Mouse (Mus musculus): Measurements from ENCODE around the gene C2cd6. TPM values are rescaled to one million over a fixed set of nuclear protein-coding genes. Genes with fewer than 3 reads are reported as not detected.
A peak's percentile ranks its signal among the peaks of the same experiment; 100 is the strongest.

Gene C2cd6
- polyA plus RNA-seq, 1 experiment: not detected

DNA sequence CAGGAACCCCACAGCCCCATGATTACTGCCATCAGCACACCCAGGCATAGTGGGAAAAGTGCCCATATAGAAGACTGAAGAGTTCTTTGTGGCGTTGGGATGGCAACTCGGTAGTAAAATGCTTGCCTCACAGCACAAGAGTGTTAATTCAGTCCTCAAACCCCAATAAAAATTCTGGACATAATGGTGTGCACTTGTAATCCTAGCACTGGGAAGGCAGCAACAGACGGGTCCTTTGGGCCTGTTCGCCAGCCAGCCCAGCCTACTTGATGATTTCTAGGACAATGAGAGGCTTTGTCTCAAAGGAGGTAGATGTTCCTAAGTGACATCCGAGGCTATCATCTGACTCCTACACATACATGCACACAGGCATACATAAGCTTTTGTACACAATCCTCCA is 57.0 kb downstream of the C2cd6 start:
- TF ChIP-seq CTCF (IDR thresholded peaks at IDR 0.05; ENCODE audit: extremely low read depth, insufficient read depth, insufficient read length, insufficient replicate concordance) (no peak), POLR2A (IDR thresholded peaks at IDR 0.05; ENCODE audit: low read depth, low read length) (no peak)
- no peaks in the 10 kb centered on the region for H3K27me3 ChIP-seq (ENCODE audit: control insufficient read depth, insufficient read depth, low read length)
- no peak overlapping the region for H3K4me3 ChIP-seq (ENCODE audit: extremely low read depth, insufficient read depth, insufficient read length)
- DNase-seq (ENCODE audit: low read depth in 1 of 2, low spot score in 2 of 2): no peak
- 91% methylated on average over 5 of the region's 5 CpGs for WGBS
- H3K27ac ChIP-seq (ENCODE audit: insufficient read depth, low read length): no peak overlapping the region
- no peaks in the 10 kb centered on the region for H3K36me3 ChIP-seq (ENCODE audit: control insufficient read depth, insufficient read depth, low read length)
- no peaks in the 10 kb centered on the region for H3K4me1 ChIP-seq (ENCODE audit: control insufficient read depth, insufficient read depth, insufficient read length)

GRCm38 (mm10) chr1:59021556-59021955 is 73.1 kb downstream of the C2cd6 start:
- WGBS: 81% methylated on average over 3 of the region's 3 CpGs
- H3K27me3 ChIP-seq (ENCODE audit: control insufficient read depth, insufficient read depth, low read length): no peaks in the 10 kb centered on the region
- H3K27ac ChIP-seq (ENCODE audit: insufficient read depth, low read length): no peak overlapping the region
- DNase-seq (ENCODE audit: low read depth in 1 of 2, low spot score in 2 of 2): no peak
- H3K36me3 ChIP-seq (ENCODE audit: control insufficient read depth, insufficient read depth, low read length): no peaks in the 10 kb centered on the region
- H3K4me3 ChIP-seq (ENCODE audit: extremely low read depth, insufficient read depth, insufficient read length): no peak overlapping the region
- TF ChIP-seq POLR2A (IDR thresholded peaks at IDR 0.05; ENCODE audit: low read depth, low read length): no peak
- no peak for TF ChIP-seq CTCF (IDR thresholded peaks at IDR 0.05; ENCODE audit: extremely low read depth, insufficient read depth, insufficient read length, insufficient replicate concordance)
- H3K4me1 ChIP-seq (ENCODE audit: control insufficient read depth, insufficient read depth, insufficient read length): no peaks in the 10 kb centered on the region

DNA sequence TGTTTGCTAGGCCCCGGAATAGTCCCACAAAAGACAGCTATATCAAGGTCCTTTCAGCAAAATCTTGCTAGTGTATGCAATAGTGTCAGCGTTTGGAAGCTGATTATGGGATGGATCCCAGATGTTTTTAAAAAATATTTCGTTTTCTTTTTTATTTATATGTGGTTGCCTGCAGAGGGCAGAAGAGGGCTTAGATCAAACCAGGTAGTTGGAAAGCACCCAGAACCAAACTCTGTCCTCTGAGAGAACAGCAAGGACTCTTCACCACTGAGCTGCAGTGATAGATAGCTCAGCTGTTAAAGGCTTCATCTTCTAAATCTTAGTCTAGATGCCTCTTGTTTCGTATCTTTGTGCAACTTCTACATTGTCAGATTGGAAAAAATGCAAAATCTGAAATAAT is 85.5 kb downstream of the C2cd6 start:
- no peaks in the 10 kb centered on the region for H3K27me3 ChIP-seq (ENCODE audit: control insufficient read depth, insufficient read depth, low read length)
- H3K4me3 ChIP-seq (ENCODE audit: extremely low read depth, insufficient read depth, insufficient read length): no peak overlapping the region
- H3K4me1 ChIP-seq (ENCODE audit: control insufficient read depth, insufficient read depth, insufficient read length): no peaks in the 10 kb centered on the region
- no peak for TF ChIP-seq POLR2A (IDR thresholded peaks at IDR 0.05; ENCODE audit: low read depth, low read length)
- peak; percentile 11; the same call in 1 of the 2 replicates for TF ChIP-seq CTCF (IDR thresholded peaks at IDR 0.05; ENCODE audit: extremely low read depth, insufficient read depth, insufficient read length, insufficient replicate concordance)
- DNase-seq (ENCODE audit: low read depth in 1 of 2, low spot score in 2 of 2): no peak
- WGBS: 39% methylated on average over 4 of the region's 4 CpGs
- no peaks in the 10 kb centered on the region for H3K36me3 ChIP-seq (ENCODE audit: control insufficient read depth, insufficient read depth, low read length)
- no peak overlapping the region for H3K27ac ChIP-seq (ENCODE audit: insufficient read depth, low read length)

Other genes starting within 250 kb of the C2cd6 start
- gene Trak2, start 121.5 kb downstream of the C2cd6 start, polyA plus RNA-seq (2012; rRNA removed): 47.4 and 51.6 TPM in 2 replicates
- gene Stradb, start 121.4 kb downstream of the C2cd6 start, polyA plus RNA-seq (2012; rRNA removed): 8.9 and 10.5 TPM in 2 replicates
- 1.2 and 1.4 TPM in 2 replicates for gene Tmem237, start 25.5 kb upstream of the C2cd6 start, polyA plus RNA-seq (2012; rRNA removed)
- 0.56 and 0.58 TPM in 2 replicates for gene Mpp4, start 68.5 kb upstream of the C2cd6 start, polyA plus RNA-seq (2012; rRNA removed)
- gene Als2, start 142.3 kb upstream of the C2cd6 start, polyA plus RNA-seq (2012; rRNA removed): 2.8 and 3.0 TPM in 2 replicates
- gene Cdk15, start 162.0 kb upstream of the C2cd6 start, polyA plus RNA-seq (2012; rRNA removed): 0.05 TPM in 1 of 2 replicates, not detected in the other

Data from spleen, adult 2 months (tissue).